Mouse (Mus musculus): Measurements from ENCODE around the gene Slc35e3. TPM values are rescaled to one million over a fixed set of nuclear protein-coding genes. Genes with fewer than 3 reads are reported as not detected.

Gene Slc35e3
- polyA plus RNA-seq, 1 experiment, result 19.7 TPM

GRCm38 (mm10) chr10:117774817-117775120, 28.6 kb upstream of the Slc35e3 start:
- TF ChIP-seq EP300 (IDR thresholded peaks at IDR 0.05; ENCODE audit: insufficient read depth, low read depth, low read length) (no peak), POLR2A (IDR thresholded peaks at IDR 0.05; ENCODE audit: insufficient read depth, low read length) (no peak), CTCF (IDR thresholded peaks at IDR 0.05; ENCODE audit: low read depth, low read length) (no peak)

GRCm38 (mm10) chr10:117774011-117774816, 28.0 kb upstream of the Slc35e3 start:
- Histone ChIP-seq H3K4me1 (ENCODE audit: control insufficient read depth, insufficient read depth, low read length) (no peaks in the 10 kb centered on the region), H3K9me3 (replicated peaks; ENCODE audit: control insufficient read depth, insufficient read depth, low read length, poor library complexity, severe bottlenecking) (no peaks in the 10 kb centered on the region), H3K27ac (ENCODE audit: insufficient read depth, low read length) (no peak overlapping the region), H3K27me3 (ENCODE audit: control insufficient read depth, insufficient read depth, low read length, poor library complexity, severe bottlenecking) (no peaks in the 10 kb centered on the region), H3K9ac (ENCODE audit: low read depth, poor library complexity, severe bottlenecking) (no peak overlapping the region), H3K4me3 (ENCODE audit: low read depth, low read length) (no peak overlapping the region), H3K36me3 (ENCODE audit: control insufficient read depth, insufficient read depth, low read length, poor library complexity, severe bottlenecking) (peaks cover 66% of the 10 kb centered on the region)
- TF ChIP-seq EP300 (IDR thresholded peaks at IDR 0.05; ENCODE audit: insufficient read depth, low read depth, low read length), result no peak
- no peak for TF ChIP-seq POLR2A (IDR thresholded peaks at IDR 0.05; ENCODE audit: insufficient read depth, low read length)
- TF ChIP-seq CTCF (IDR thresholded peaks at IDR 0.05; ENCODE audit: low read depth, low read length), result no peak

More at GRCm38 (mm10) chr10:117774817-117775120, 28.6 kb upstream of the Slc35e3 start:
- Histone ChIP-seq H3K9ac (ENCODE audit: low read depth, poor library complexity, severe bottlenecking) (no peak overlapping the region), H3K4me3 (ENCODE audit: low read depth, low read length) (no peak overlapping the region), H3K27ac (ENCODE audit: insufficient read depth, low read length) (no peak overlapping the region), H3K9me3 (replicated peaks; ENCODE audit: control insufficient read depth, insufficient read depth, low read length, poor library complexity, severe bottlenecking) (no peaks in the 10 kb centered on the region), H3K36me3 (ENCODE audit: control insufficient read depth, insufficient read depth, low read length, poor library complexity, severe bottlenecking) (peaks cover 66% of the 10 kb centered on the region), H3K4me1 (ENCODE audit: control insufficient read depth, insufficient read depth, low read length) (no peaks in the 10 kb centered on the region), H3K27me3 (ENCODE audit: control insufficient read depth, insufficient read depth, low read length, poor library complexity, severe bottlenecking) (no peaks in the 10 kb centered on the region)

DNA sequence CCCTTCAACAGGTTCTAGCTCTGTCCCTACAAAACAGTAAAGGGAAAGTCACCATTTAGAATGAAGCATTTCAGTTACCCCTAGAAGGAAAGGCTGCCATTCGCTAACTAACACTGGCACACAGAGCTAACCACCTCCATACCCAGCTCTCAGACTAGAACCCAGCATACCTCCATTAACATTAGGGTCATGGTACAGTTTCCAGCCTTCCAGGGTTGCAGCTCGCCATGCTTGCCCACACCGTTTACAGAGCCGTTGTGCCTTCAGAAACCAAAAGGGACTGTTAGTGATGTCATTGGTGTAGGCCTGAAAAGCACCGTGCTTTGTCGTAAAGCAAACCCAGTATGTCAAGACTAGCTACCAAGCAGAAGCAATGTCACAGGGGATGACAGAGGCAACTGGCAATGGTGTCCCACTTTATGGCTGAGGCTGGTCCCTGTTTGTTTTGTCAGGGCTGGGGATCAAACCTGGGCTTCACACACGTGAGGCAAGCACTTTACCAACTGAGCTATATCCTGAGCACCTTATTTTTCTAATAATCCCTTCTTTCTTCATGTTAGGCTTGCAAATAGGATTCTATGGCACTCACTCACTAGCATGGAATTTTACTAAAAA, 27.0 kb upstream of the Slc35e3 start:
- H3K36me3 ChIP-seq (ENCODE audit: control insufficient read depth, insufficient read depth, low read length, poor library complexity, severe bottlenecking), result peaks cover 58% of the 10 kb centered on the region

GRCm38 (mm10) chr10:117772364-117773105, 26.4 kb upstream of the Slc35e3 start:
- H3K4me1 ChIP-seq (ENCODE audit: control insufficient read depth, insufficient read depth, low read length), result no peaks in the 10 kb centered on the region
- peaks cover 57% of the 10 kb centered on the region for H3K36me3 ChIP-seq (ENCODE audit: control insufficient read depth, insufficient read depth, low read length, poor library complexity, severe bottlenecking)
- no peaks in the 10 kb centered on the region for H3K9me3 ChIP-seq (replicated peaks; ENCODE audit: control insufficient read depth, insufficient read depth, low read length, poor library complexity, severe bottlenecking)
- no peak overlapping the region for H3K9ac ChIP-seq (ENCODE audit: low read depth, poor library complexity, severe bottlenecking)
- no peak overlapping the region for H3K27ac ChIP-seq (ENCODE audit: insufficient read depth, low read length)
- TF ChIP-seq EP300 (IDR thresholded peaks at IDR 0.05; ENCODE audit: insufficient read depth, low read depth, low read length), result no peak
- TF ChIP-seq POLR2A (IDR thresholded peaks at IDR 0.05; ENCODE audit: insufficient read depth, low read length), result no peak
- no peak for TF ChIP-seq CTCF (IDR thresholded peaks at IDR 0.05; ENCODE audit: low read depth, low read length)
- no peaks in the 10 kb centered on the region for H3K27me3 ChIP-seq (ENCODE audit: control insufficient read depth, insufficient read depth, low read length, poor library complexity, severe bottlenecking)
- no peak overlapping the region for H3K4me3 ChIP-seq (ENCODE audit: low read depth, low read length)

More for the DNA sequence above, 27.0 kb upstream of the Slc35e3 start:
- H3K4me3 ChIP-seq (ENCODE audit: low read depth, low read length), result no peak overlapping the region
- H3K27ac ChIP-seq (ENCODE audit: insufficient read depth, low read length), result no peak overlapping the region
- H3K9me3 ChIP-seq (replicated peaks; ENCODE audit: control insufficient read depth, insufficient read depth, low read length, poor library complexity, severe bottlenecking), result no peaks in the 10 kb centered on the region
- no peak overlapping the region for H3K9ac ChIP-seq (ENCODE audit: low read depth, poor library complexity, severe bottlenecking)
- TF ChIP-seq CTCF (IDR thresholded peaks at IDR 0.05; ENCODE audit: low read depth, low read length), result no peak
- no peak for TF ChIP-seq POLR2A (IDR thresholded peaks at IDR 0.05; ENCODE audit: insufficient read depth, low read length)
- TF ChIP-seq EP300 (IDR thresholded peaks at IDR 0.05; ENCODE audit: insufficient read depth, low read depth, low read length), result no peak
- H3K4me1 ChIP-seq (ENCODE audit: control insufficient read depth, insufficient read depth, low read length), result no peaks in the 10 kb centered on the region
- H3K27me3 ChIP-seq (ENCODE audit: control insufficient read depth, insufficient read depth, low read length, poor library complexity, severe bottlenecking), result no peaks in the 10 kb centered on the region

DNA sequence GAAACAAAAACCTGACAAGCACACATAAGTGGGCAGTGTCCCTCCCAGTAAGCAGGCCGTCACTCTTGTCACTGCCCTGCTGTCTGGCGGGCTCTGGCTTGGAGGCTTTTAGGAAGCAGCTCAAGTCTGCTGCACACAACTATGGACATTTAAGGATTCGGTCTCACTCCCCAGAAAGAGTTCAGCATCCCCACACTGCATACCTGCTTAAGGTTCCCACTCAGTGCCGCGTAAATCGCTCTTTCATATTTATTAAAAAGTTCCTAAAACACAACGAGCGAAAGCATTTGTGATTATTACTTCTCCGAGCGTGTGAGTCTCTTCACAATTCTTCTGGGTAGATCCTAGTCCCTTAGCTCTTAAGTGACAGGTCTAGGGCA, 25.0 kb upstream of the Slc35e3 start:
- Histone ChIP-seq H3K9ac (ENCODE audit: low read depth, poor library complexity, severe bottlenecking) (no peak overlapping the region), H3K27ac (ENCODE audit: insufficient read depth, low read length) (no peak overlapping the region), H3K9me3 (replicated peaks; ENCODE audit: control insufficient read depth, insufficient read depth, low read length, poor library complexity, severe bottlenecking) (no peaks in the 10 kb centered on the region), H3K36me3 (ENCODE audit: control insufficient read depth, insufficient read depth, low read length, poor library complexity, severe bottlenecking) (peaks cover 55% of the 10 kb centered on the region), H3K27me3 (ENCODE audit: control insufficient read depth, insufficient read depth, low read length, poor library complexity, severe bottlenecking) (no peaks in the 10 kb centered on the region), H3K4me1 (ENCODE audit: control insufficient read depth, insufficient read depth, low read length) (no peaks in the 10 kb centered on the region), H3K4me3 (ENCODE audit: low read depth, low read length) (no peak overlapping the region)
- TF ChIP-seq CTCF (IDR thresholded peaks at IDR 0.05; ENCODE audit: low read depth, low read length) (no peak), POLR2A (IDR thresholded peaks at IDR 0.05; ENCODE audit: insufficient read depth, low read length) (no peak), EP300 (IDR thresholded peaks at IDR 0.05; ENCODE audit: insufficient read depth, low read depth, low read length) (no peak)
